Mouse (Mus musculus): ENCODE measurements around the gene Isyna1. TPM values are rescaled to one million over a fixed set of nuclear protein-coding genes. Genes with fewer than 3 reads are reported as not detected.
A peak's percentile ranks its signal among the peaks of the same experiment; 100 is the strongest.

The Isyna1 gene
- polyA plus RNA-seq, 1 experiment from 2014 or later = 87.1 TPM

GRCm38 (mm10) chr8:70607898-70608748, 13.9 kb downstream of the Isyna1 start:
- Histone ChIP-seq H3K36me3 (ENCODE audit: poor library complexity, severe bottlenecking) (0 out of 2 replicates have a peak, but pooled peaks cover 2% of the 10 kb centered on the region), H3K4me2 (peak overlapping the region; percentile 88), H3K27me3 (peaks cover 9% of the 10 kb centered on the region; the same call in 1 of the 2 replicates), H3K9me3 (replicated peaks) (no peaks in the 10 kb centered on the region), H3K27ac (peak overlapping the region; percentile 31; the same call in 1 of the 2 replicates), H3K4me3 (peak overlapping the region; percentile 84), H3K4me1 (peaks cover 69% of the 10 kb centered on the region), H3K9ac (peak overlapping the region; percentile 94)
- 2% methylated on average over 84 of the region's 84 CpGs for WGBS
- ATAC-seq = peak; percentile 10; the same call in 1 of the 2 replicates

GRCm38 (mm10) chr8:70608749-70609367, 14.7 kb downstream of the Isyna1 start, which contains the start of gene Ssbp4:
TSS of gene Ssbp4 (minus strand) at chr8:70608872.
- H3K27me3 ChIP-seq = peaks cover 9% of the 10 kb centered on the region; the same call in 1 of the 2 replicates
- H3K36me3 ChIP-seq (ENCODE audit: poor library complexity, severe bottlenecking) = no peaks in the 10 kb centered on the region
- H3K4me2 ChIP-seq = peak within 1 kb of the TSS; percentile 88
- 7% methylated on average over 26 of the region's 26 CpGs for WGBS
- H3K9me3 ChIP-seq (replicated peaks) = no peaks in the 10 kb centered on the region
- peak within 1 kb of the TSS; percentile 73 for H3K27ac ChIP-seq
- peaks cover 68% of the 10 kb centered on the region for H3K4me1 ChIP-seq
- H3K4me3 ChIP-seq = peak within 1 kb of the TSS; percentile 84
- peak; percentile 1; the same call in 1 of the 2 replicates for ATAC-seq
- H3K9ac ChIP-seq = peak within 1 kb of the TSS; percentile 94

- Histone ChIP-seq H3K9ac (peak overlapping the region; percentile 51), H3K4me2 (peak overlapping the region; percentile 88), H3K27me3 (peaks cover 9% of the 10 kb centered on the region; the same call in 1 of the 2 replicates), H3K27ac (peak overlapping the region; percentile 73), H3K9me3 (replicated peaks) (no peaks in the 10 kb centered on the region), H3K36me3 (ENCODE audit: poor library complexity, severe bottlenecking) (no peaks in the 10 kb centered on the region), H3K4me3 (peak overlapping the region; percentile 84), H3K4me1 (peaks cover 62% of the 10 kb centered on the region)
- peak; percentile 25; the same call in 1 of the 2 replicates for ATAC-seq
- WGBS = 2% methylated on average over 36 of the region's 39 CpGs
Measured at GRCm38 (mm10) chr8:70609368-70609848, 15.2 kb downstream of the Isyna1 start.

DNA sequence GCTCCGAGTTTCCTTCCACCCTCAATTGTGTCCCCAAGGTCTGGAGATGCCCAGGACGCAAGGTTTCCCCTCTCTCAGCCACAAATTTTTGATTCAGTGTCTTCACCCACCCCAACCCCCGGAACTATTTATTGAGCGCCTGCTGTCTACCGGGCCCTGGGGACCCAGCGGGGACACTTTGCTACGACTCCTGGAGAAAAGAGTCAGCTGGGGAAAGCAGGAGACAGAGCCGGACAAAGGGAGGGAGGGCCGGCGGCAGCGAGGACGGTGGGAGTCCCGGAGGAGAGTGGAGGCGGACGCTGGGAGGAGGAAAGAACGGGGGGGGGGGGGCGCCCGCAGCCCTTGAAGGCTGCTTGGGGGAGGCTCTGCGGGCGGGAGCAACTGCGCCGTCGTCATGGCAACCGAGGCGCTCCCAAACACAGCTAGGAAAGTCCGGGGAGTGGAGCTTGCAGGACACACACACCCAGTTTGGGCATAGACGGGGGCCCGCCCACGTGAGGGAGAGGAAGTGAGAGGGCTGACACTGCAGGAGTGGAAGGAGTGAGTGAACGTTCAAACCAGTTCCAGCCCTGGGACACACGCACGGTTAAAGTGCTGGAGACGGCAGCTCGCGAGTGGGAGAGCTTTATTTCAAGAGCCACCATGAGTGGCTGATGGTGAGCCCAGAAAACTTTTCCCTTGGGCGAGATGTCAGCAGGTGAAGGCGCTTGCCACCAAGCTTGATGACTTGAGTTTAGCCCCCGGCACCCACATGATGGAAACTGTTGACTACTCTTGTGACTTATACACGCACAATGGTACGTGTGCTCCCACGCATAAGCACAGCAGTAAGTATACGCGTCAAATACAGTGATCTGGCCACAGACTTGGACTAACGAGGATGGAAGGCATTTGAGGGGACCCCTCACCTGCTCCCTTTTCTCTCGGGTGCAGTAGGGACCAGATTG, 15.9 kb downstream of the Isyna1 start:
- peak; percentile 23 for ATAC-seq
- H3K9me3 ChIP-seq (replicated peaks) = no peaks in the 10 kb centered on the region
- H3K27me3 ChIP-seq = peaks cover 9% of the 10 kb centered on the region; the same call in 1 of the 2 replicates
- peaks cover 56% of the 10 kb centered on the region for H3K4me1 ChIP-seq
- peak overlapping the region; percentile 73 for H3K27ac ChIP-seq
- WGBS = 1% methylated on average over 44 of the region's 45 CpGs
- H3K4me3 ChIP-seq = peak overlapping the region; percentile 84
- H3K36me3 ChIP-seq (ENCODE audit: poor library complexity, severe bottlenecking) = no peaks in the 10 kb centered on the region
- H3K9ac ChIP-seq = peak overlapping the region; percentile 51
- H3K4me2 ChIP-seq = peak overlapping the region; percentile 88

GRCm38 (mm10) chr8:70610796-70611771, 16.9 kb downstream of the Isyna1 start:
- H3K4me1 ChIP-seq = peaks cover 49% of the 10 kb centered on the region
- H3K9me3 ChIP-seq (replicated peaks) = no peaks in the 10 kb centered on the region
- under 1% methylated on average over 53 of the region's 54 CpGs for WGBS
- peaks cover 9% of the 10 kb centered on the region; the same call in 1 of the 2 replicates for H3K27me3 ChIP-seq
- peak overlapping the region; percentile 88 for H3K4me2 ChIP-seq
- peak; percentile 16; the same call in 1 of the 2 replicates for ATAC-seq
- no peaks in the 10 kb centered on the region for H3K36me3 ChIP-seq (ENCODE audit: poor library complexity, severe bottlenecking)
- H3K9ac ChIP-seq = peak overlapping the region; percentile 65
- H3K27ac ChIP-seq = peak overlapping the region; percentile 22; the same call in 1 of the 2 replicates
- peak overlapping the region; percentile 44 for H3K4me3 ChIP-seq

- Histone ChIP-seq H3K9ac (peak overlapping the region; percentile 65), H3K4me3 (peak overlapping the region; percentile 44), H3K36me3 (ENCODE audit: poor library complexity, severe bottlenecking) (no peaks in the 10 kb centered on the region), H3K4me2 (peak overlapping the region; percentile 88), H3K27me3 (peaks cover 9% of the 10 kb centered on the region; the same call in 1 of the 2 replicates), H3K27ac (no peak overlapping the region), H3K9me3 (replicated peaks) (no peaks in the 10 kb centered on the region), H3K4me1 (peaks cover 44% of the 10 kb centered on the region)
- WGBS = 0% methylated on average over 6 of the region's 6 CpGs
- peak; percentile 4; the same call in 1 of the 2 replicates for ATAC-seq
Measured at GRCm38 (mm10) chr8:70611849-70612248, 17.7 kb downstream of the Isyna1 start.

GRCm38 (mm10) chr8:70613763-70614162, 19.6 kb downstream of the Isyna1 start:
- peaks cover 7% of the 10 kb centered on the region; the same call in 1 of the 2 replicates for H3K27me3 ChIP-seq
- no peaks in the 10 kb centered on the region for H3K36me3 ChIP-seq (ENCODE audit: poor library complexity, severe bottlenecking)
- ATAC-seq = no peak
- 18% methylated on average over 1 of the region's 1 CpGs for whole genome bisulfite sequencing
- no peaks in the 10 kb centered on the region for H3K9me3 ChIP-seq (replicated peaks)
- H3K4me1 ChIP-seq = peaks cover 34% of the 10 kb centered on the region
- H3K4me3 ChIP-seq = no peak overlapping the region
- H3K4me2 ChIP-seq = no peak overlapping the region
- no peak overlapping the region for H3K27ac ChIP-seq
- H3K9ac ChIP-seq = no peak overlapping the region

- H3K27ac ChIP-seq = no peak overlapping the region
- peaks cover under 1% of the 10 kb centered on the region; the same call in 1 of the 2 replicates for H3K27me3 ChIP-seq
- H3K36me3 ChIP-seq (ENCODE audit: poor library complexity, severe bottlenecking) = no peaks in the 10 kb centered on the region
- no peak overlapping the region for H3K4me3 ChIP-seq
- no peak for ATAC-seq
- peaks cover 27% of the 10 kb centered on the region for H3K4me1 ChIP-seq
- WGBS = 78% methylated on average over 5 of the region's 5 CpGs
- no peaks in the 10 kb centered on the region for H3K9me3 ChIP-seq (replicated peaks)
- no peak overlapping the region for H3K9ac ChIP-seq
- H3K4me2 ChIP-seq = no peak overlapping the region
Measured at GRCm38 (mm10) chr8:70614469-70614868, 20.3 kb downstream of the Isyna1 start.

DNA sequence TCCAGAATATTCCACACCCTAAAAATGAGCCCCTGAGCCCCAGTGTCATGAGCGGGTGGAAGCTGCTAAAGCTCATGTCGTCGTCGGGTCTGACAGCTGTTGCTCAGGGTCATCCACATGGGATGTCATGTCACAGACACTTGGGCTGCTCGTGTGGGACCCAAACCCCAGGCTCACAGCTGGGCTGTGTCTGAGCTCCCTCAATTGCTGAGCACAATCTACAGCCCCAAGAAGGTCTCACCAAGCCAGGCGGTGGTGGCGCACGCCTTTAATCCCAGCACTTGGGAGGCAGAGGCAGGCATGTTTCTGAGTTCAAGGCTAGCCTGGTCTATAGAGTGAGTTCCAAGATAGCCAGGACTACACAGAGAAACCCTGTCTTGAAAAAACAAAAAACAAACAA, 21.1 kb downstream of the Isyna1 start:
- H3K9ac ChIP-seq = no peak overlapping the region
- 88% methylated on average over 8 of the region's 8 CpGs for WGBS

GRCm38 (mm10) chr8:70615894-70616293, 21.7 kb downstream of the Isyna1 start, which contains the start of gene Lrrc25:
TSS of gene Lrrc25 (plus strand) at chr8:70616155.
- H3K9ac ChIP-seq = no peak within 1 kb of the TSS
- ATAC-seq = no peak
- WGBS = 85% methylated on average over 3 of the region's 3 CpGs
- H3K9me3 ChIP-seq (replicated peaks) = no peaks in the 10 kb centered on the region
- peaks cover 14% of the 10 kb centered on the region for H3K4me1 ChIP-seq
- H3K36me3 ChIP-seq (ENCODE audit: poor library complexity, severe bottlenecking) = no peaks in the 10 kb centered on the region
- H3K27me3 ChIP-seq = peaks cover 7% of the 10 kb centered on the region; the same call in 1 of the 2 replicates
- H3K27ac ChIP-seq = no peak within 1 kb of the TSS
- no peak within 1 kb of the TSS for H3K4me3 ChIP-seq
- no peak within 1 kb of the TSS for H3K4me2 ChIP-seq

More for the DNA sequence above, 21.1 kb downstream of the Isyna1 start:
- Histone ChIP-seq H3K4me3 (no peak overlapping the region), H3K9me3 (replicated peaks) (no peaks in the 10 kb centered on the region), H3K27ac (no peak overlapping the region), H3K27me3 (0 out of 2 replicates have a peak, but pooled peaks cover under 1% of the 10 kb centered on the region), H3K4me2 (no peak overlapping the region), H3K36me3 (ENCODE audit: poor library complexity, severe bottlenecking) (no peaks in the 10 kb centered on the region), H3K4me1 (peaks cover 19% of the 10 kb centered on the region)
- ATAC-seq = no peak
